Mouse (Mus musculus): ENCODE measurements at regions not wholly inside any gene's neighbourhood (a gene's known extent, or its start where the extent isn't known, plus 50 kb on each side); places are given as distances from the start of the nearest gene placed in this dataset.
"Not testable (repeated sequence)": the region's sequence is repeated elsewhere in the genome, so short reads cannot be mapped to it uniquely, and the experiment has no call there.

DNA sequence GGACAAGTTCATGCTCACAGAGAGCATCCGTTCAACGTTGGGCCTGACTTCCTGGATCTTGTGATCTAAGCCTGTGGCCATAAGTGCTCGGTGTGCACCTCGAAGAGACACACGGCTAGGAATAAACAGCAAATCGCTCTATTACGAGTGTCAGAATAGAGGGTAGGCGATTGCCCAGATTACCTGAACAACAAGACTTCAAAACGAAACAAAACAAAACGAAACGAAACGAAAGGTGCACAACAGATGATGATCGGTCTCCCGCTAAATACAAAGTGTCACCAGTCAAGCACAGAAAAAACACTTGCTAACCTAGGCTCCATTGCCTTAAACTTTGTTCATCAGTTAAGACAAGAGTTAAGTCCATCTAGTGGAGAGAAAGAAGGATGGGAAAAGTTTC is 67.4 kb downstream of the Pdia4 start:
- not testable (repeated sequence) for H3K36me3 ChIP-seq; H3K4me2 ChIP-seq (replicated peaks); H3K9ac ChIP-seq; ATAC-seq (ENCODE audit: low FRiP score, low read depth); H3K4me1 ChIP-seq; H3K27me3 ChIP-seq (replicated peaks); H3K4me3 ChIP-seq; H3K9me3 ChIP-seq; H3K27ac ChIP-seq
- 80% methylated on average over 9 of the region's 14 CpGs for WGBS

DNA sequence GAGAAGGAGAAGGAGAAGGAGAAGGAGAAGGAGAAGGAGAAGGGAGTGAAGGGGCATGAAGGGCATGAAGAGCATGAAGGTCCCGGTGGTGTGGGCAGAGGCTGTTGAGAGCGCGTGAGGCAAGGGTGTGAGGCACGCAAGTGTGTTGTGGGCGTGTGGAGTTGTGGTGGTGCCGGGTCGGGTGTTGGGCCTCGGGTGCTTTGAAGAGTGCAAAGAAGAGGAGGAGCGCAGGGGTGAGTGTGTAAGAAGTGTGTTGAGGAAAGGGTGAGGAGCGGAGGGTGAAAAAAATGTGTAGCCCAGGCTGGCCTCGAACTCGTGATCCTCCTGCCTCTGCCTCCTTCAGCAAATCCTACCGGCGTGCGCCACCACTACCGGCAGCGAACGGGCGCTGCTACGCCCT is 69.4 kb downstream of the Pdia4 start:
- WGBS: no CpG with 5 or more reads among the region's 20 CpGs
- H3K27me3 ChIP-seq (replicated peaks); H3K4me3 ChIP-seq; H3K9ac ChIP-seq; H3K36me3 ChIP-seq; H3K27ac ChIP-seq; ATAC-seq (ENCODE audit: low FRiP score, low read depth); H3K9me3 ChIP-seq; H3K4me1 ChIP-seq: not testable (repeated sequence)
- H3K4me2 ChIP-seq (replicated peaks): 0 out of 2 replicates have a peak overlapping the region, but pooled peaks have one; percentile 35

- H3K4me2 ChIP-seq (replicated peaks): peak overlapping the region; percentile 44; the same call in 1 of the 2 replicates
- H3K9me3 ChIP-seq; H3K9ac ChIP-seq; H3K4me1 ChIP-seq; ATAC-seq (ENCODE audit: low FRiP score, low read depth); H3K36me3 ChIP-seq; H3K27me3 ChIP-seq (replicated peaks); H3K27ac ChIP-seq: not testable (repeated sequence)
- H3K4me3 ChIP-seq: peak overlapping the region; percentile 37
- 10% methylated on average over 24 of the region's 47 CpGs for WGBS
Observed at GRCm38 (mm10) chr6:47740216-47740615, 73.0 kb downstream of the Pdia4 start.

DNA sequence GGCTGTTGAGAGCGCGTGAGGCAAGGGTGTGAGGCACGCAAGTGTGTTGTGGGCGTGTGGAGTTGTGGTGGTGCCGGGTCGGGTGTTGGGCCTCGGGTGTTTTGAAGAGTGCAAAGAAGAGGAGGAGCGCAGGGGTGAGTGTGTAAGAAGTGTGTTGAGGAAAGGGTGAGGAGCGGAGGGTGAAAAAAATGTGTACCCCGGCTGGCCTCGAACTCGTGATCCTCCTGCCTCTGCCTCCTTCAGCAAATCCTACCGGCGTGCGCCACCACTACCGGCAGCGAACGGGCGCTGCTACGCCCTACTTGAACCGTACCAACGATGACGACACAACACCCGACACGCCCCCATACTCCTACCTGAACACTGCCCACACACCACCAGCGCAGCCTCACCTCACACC is 73.5 kb downstream of the Pdia4 start:
- not testable (repeated sequence) for H3K4me3 ChIP-seq; H3K4me1 ChIP-seq; ATAC-seq (ENCODE audit: low FRiP score, low read depth); H3K9ac ChIP-seq; H3K27ac ChIP-seq; H3K4me2 ChIP-seq (replicated peaks); H3K27me3 ChIP-seq (replicated peaks); H3K36me3 ChIP-seq; H3K9me3 ChIP-seq
- WGBS: 15% methylated on average over 15 of the region's 26 CpGs

DNA sequence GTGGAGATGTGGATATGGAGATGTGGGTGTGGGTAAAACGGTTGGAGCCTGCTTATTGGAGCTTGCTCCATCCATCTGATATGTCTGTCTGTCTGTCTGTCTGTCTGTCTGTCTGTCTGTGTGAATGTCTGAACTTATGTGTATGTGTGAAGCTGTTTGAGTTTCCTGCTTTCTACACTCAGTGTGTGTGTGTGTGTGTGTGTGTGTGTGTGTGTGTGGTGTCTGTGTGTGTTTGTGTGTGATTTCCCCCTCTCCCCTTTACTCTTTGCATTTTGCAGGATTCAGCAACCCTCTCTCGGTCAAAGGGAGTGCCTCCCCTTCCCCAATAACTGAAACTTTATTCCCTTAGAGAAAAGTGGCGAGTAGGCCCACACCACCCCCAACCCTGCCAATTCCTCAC is 75.3 kb downstream of the Pdia4 start:
- not testable (repeated sequence) for H3K9ac ChIP-seq; H3K4me1 ChIP-seq; H3K4me3 ChIP-seq; H3K27ac ChIP-seq; H3K27me3 ChIP-seq (replicated peaks); H3K36me3 ChIP-seq; H3K4me2 ChIP-seq (replicated peaks); H3K9me3 ChIP-seq; ATAC-seq (ENCODE audit: low FRiP score, low read depth)
- no CpG with 5 or more reads among the region's 3 CpGs for WGBS
